Mouse (Mus musculus): ENCODE data around the gene Map3k5. TPM values are rescaled to one million over a fixed set of nuclear protein-coding genes. Genes with fewer than 3 reads are reported as not detected.

Gene Map3k5
- polyA plus RNA-seq, 1 experiment = not detected

GRCm38 (mm10) chr10:19954572-19954971 is 20.3 kb downstream of the Map3k5 start:
- no peaks in the 10 kb centered on the region for H3K36me3 ChIP-seq (ENCODE audit: control insufficient read depth)
- no peaks in the 10 kb centered on the region for H3K9me3 ChIP-seq (ENCODE audit: control insufficient read depth, low read length)
- no peaks in the 10 kb centered on the region for H3K27me3 ChIP-seq (ENCODE audit: control insufficient read depth)
- no peak for TF ChIP-seq GATA1 (IDR thresholded peaks at IDR 0.05; ENCODE audit: low read length)
- no peak for TF ChIP-seq TAL1 (IDR thresholded peaks at IDR 0.05; ENCODE audit: low read length)
- no peaks in the 10 kb centered on the region; the same call in 1 of the 2 replicates for H3K4me1 ChIP-seq (ENCODE audit: control insufficient read depth)
- H3K4me3 ChIP-seq (replicated peaks) = no peak overlapping the region

- H3K4me1 ChIP-seq (ENCODE audit: control insufficient read depth) = no peaks in the 10 kb centered on the region; the same call in 1 of the 2 replicates
- no peaks in the 10 kb centered on the region for H3K9me3 ChIP-seq (ENCODE audit: control insufficient read depth, low read length)
- no peaks in the 10 kb centered on the region for H3K27me3 ChIP-seq (ENCODE audit: control insufficient read depth)
- no peaks in the 10 kb centered on the region for H3K36me3 ChIP-seq (ENCODE audit: control insufficient read depth)
- no peak overlapping the region for H3K4me3 ChIP-seq (replicated peaks)
- TF ChIP-seq TAL1 (IDR thresholded peaks at IDR 0.05; ENCODE audit: low read length) (no peak), GATA1 (IDR thresholded peaks at IDR 0.05; ENCODE audit: low read length) (no peak)
Observed at GRCm38 (mm10) chr10:19955817-19956216, 21.5 kb downstream of the Map3k5 start.

- Histone ChIP-seq H3K4me1 (ENCODE audit: control insufficient read depth) (no peaks in the 10 kb centered on the region; the same call in 1 of the 2 replicates), H3K27me3 (ENCODE audit: control insufficient read depth) (no peaks in the 10 kb centered on the region), H3K9me3 (ENCODE audit: control insufficient read depth, low read length) (no peaks in the 10 kb centered on the region), H3K36me3 (ENCODE audit: control insufficient read depth) (no peaks in the 10 kb centered on the region), H3K4me3 (replicated peaks) (no peak overlapping the region)
- TF ChIP-seq GATA1 (IDR thresholded peaks at IDR 0.05; ENCODE audit: low read length) (no peak), TAL1 (IDR thresholded peaks at IDR 0.05; ENCODE audit: low read length) (no peak)
Observed at GRCm38 (mm10) chr10:19956745-19957144, 22.5 kb downstream of the Map3k5 start.

GRCm38 (mm10) chr10:19960831-19961380 is 26.6 kb downstream of the Map3k5 start:
- no peak for TF ChIP-seq GATA1 (IDR thresholded peaks at IDR 0.05; ENCODE audit: low read length)
- TF ChIP-seq TAL1 (IDR thresholded peaks at IDR 0.05; ENCODE audit: low read length) = no peak
- Histone ChIP-seq H3K9me3 (ENCODE audit: control insufficient read depth, low read length) (no peaks in the 10 kb centered on the region), H3K4me3 (replicated peaks) (no peak overlapping the region), H3K4me1 (ENCODE audit: control insufficient read depth) (no peaks in the 10 kb centered on the region), H3K36me3 (ENCODE audit: control insufficient read depth) (no peaks in the 10 kb centered on the region), H3K27me3 (ENCODE audit: control insufficient read depth) (no peaks in the 10 kb centered on the region)

GRCm38 (mm10) chr10:19962746-19963145 is 28.5 kb downstream of the Map3k5 start:
- Histone ChIP-seq H3K36me3 (ENCODE audit: control insufficient read depth) (no peaks in the 10 kb centered on the region), H3K4me1 (ENCODE audit: control insufficient read depth) (no peaks in the 10 kb centered on the region), H3K27me3 (ENCODE audit: control insufficient read depth) (no peaks in the 10 kb centered on the region), H3K4me3 (replicated peaks) (no peak overlapping the region), H3K9me3 (ENCODE audit: control insufficient read depth, low read length) (no peaks in the 10 kb centered on the region)
- TF ChIP-seq GATA1 (IDR thresholded peaks at IDR 0.05; ENCODE audit: low read length) = no peak
- TF ChIP-seq TAL1 (IDR thresholded peaks at IDR 0.05; ENCODE audit: low read length) = no peak

GRCm38 (mm10) chr10:19963206-19963605 is 28.9 kb downstream of the Map3k5 start:
- H3K36me3 ChIP-seq (ENCODE audit: control insufficient read depth) = no peaks in the 10 kb centered on the region
- H3K4me1 ChIP-seq (ENCODE audit: control insufficient read depth) = no peaks in the 10 kb centered on the region
- H3K9me3 ChIP-seq (ENCODE audit: control insufficient read depth, low read length) = no peaks in the 10 kb centered on the region
- H3K4me3 ChIP-seq (replicated peaks) = no peak overlapping the region
- TF ChIP-seq TAL1 (IDR thresholded peaks at IDR 0.05; ENCODE audit: low read length) (no peak), GATA1 (IDR thresholded peaks at IDR 0.05; ENCODE audit: low read length) (no peak)
- no peaks in the 10 kb centered on the region for H3K27me3 ChIP-seq (ENCODE audit: control insufficient read depth)

- TF ChIP-seq TAL1 (IDR thresholded peaks at IDR 0.05; ENCODE audit: low read length) = no peak
- no peak for TF ChIP-seq GATA1 (IDR thresholded peaks at IDR 0.05; ENCODE audit: low read length)
- Histone ChIP-seq H3K4me1 (ENCODE audit: control insufficient read depth) (no peaks in the 10 kb centered on the region), H3K9me3 (ENCODE audit: control insufficient read depth, low read length) (no peaks in the 10 kb centered on the region), H3K4me3 (replicated peaks) (no peak overlapping the region), H3K36me3 (ENCODE audit: control insufficient read depth) (no peaks in the 10 kb centered on the region), H3K27me3 (ENCODE audit: control insufficient read depth) (no peaks in the 10 kb centered on the region)
Observed at GRCm38 (mm10) chr10:19964105-19964504, 29.8 kb downstream of the Map3k5 start.

- no peaks in the 10 kb centered on the region for H3K27me3 ChIP-seq (ENCODE audit: control insufficient read depth)
- no peak overlapping the region for H3K4me3 ChIP-seq (replicated peaks)
- no peaks in the 10 kb centered on the region for H3K4me1 ChIP-seq (ENCODE audit: control insufficient read depth)
- no peaks in the 10 kb centered on the region for H3K9me3 ChIP-seq (ENCODE audit: control insufficient read depth, low read length)
- TF ChIP-seq TAL1 (IDR thresholded peaks at IDR 0.05; ENCODE audit: low read length) (no peak), GATA1 (IDR thresholded peaks at IDR 0.05; ENCODE audit: low read length) (no peak)
- no peaks in the 10 kb centered on the region for H3K36me3 ChIP-seq (ENCODE audit: control insufficient read depth)
Observed at GRCm38 (mm10) chr10:19966597-19966996, 32.3 kb downstream of the Map3k5 start.

GRCm38 (mm10) chr10:19968445-19968844 is 34.2 kb downstream of the Map3k5 start:
- Histone ChIP-seq H3K36me3 (ENCODE audit: control insufficient read depth) (no peaks in the 10 kb centered on the region), H3K9me3 (ENCODE audit: control insufficient read depth, low read length) (no peaks in the 10 kb centered on the region), H3K4me3 (replicated peaks) (no peak overlapping the region), H3K4me1 (ENCODE audit: control insufficient read depth) (no peaks in the 10 kb centered on the region), H3K27me3 (ENCODE audit: control insufficient read depth) (no peaks in the 10 kb centered on the region)
- TF ChIP-seq TAL1 (IDR thresholded peaks at IDR 0.05; ENCODE audit: low read length) = no peak
- TF ChIP-seq GATA1 (IDR thresholded peaks at IDR 0.05; ENCODE audit: low read length) = no peak
